Mouse (Mus musculus) G1E (cell line): Measurements from ENCODE around the gene Cntn4. TPM values are rescaled to one million over a fixed set of nuclear protein-coding genes. Genes with fewer than 3 reads are reported as not detected.

Source experiments
- ATAC-seq: 2 replicates; pipeline ENCODE4 v1.8.0; 2016; ENCODE audit warnings: mild to moderate bottlenecking; ENCODE audit not compliant: insufficient number of reproducible peaks, poor library complexity, low FRiP score, severe bottlenecking; ENCODE audit errors: extremely low read depth
- DNase-seq: peaks from one replicate; pipeline ENCODE4 v3.0.0; 2012; ENCODE audit warnings: low spot score
- H3K27me3 ChIP-seq: 2 replicates; pipeline ENCODE4 v1.6.1; 2012; ENCODE audit warnings: mild to moderate bottlenecking, low read length, inconsistent platforms; ENCODE audit not compliant: insufficient read depth
- H3K36me3 ChIP-seq: replicated peaks from 2 replicates; pipeline ENCODE3; 2012; ENCODE audit warnings: mild to moderate bottlenecking, inconsistent platforms
- H3K4me1 ChIP-seq: 2 replicates; pipeline ENCODE4 v1.6.1; 2012; ENCODE audit warnings: low read depth, low read length, inconsistent platforms, mixed read lengths; ENCODE audit not compliant: insufficient read depth
- H3K4me3 ChIP-seq: 2 replicates; pipeline ENCODE4 v1.5.1; 2012; ENCODE audit warnings: low read depth, mild to moderate bottlenecking, inconsistent platforms, low read length, moderate library complexity, mixed read lengths
- H3K9me3 ChIP-seq: replicated peaks from 2 replicates; pipeline ENCODE4 v1.6.1; 2012; ENCODE audit warnings: inconsistent platforms
- CTCF ChIP-seq: IDR thresholded peaks from 2 replicates; pipeline ENCODE4 v1.5.1; 2012; ENCODE audit warnings: low read depth, low read length, inconsistent platforms, mixed read lengths
- GATA1 ChIP-seq: IDR thresholded peaks from 2 replicates; pipeline ENCODE4 v1.6.1; 2012; ENCODE audit warnings: borderline replicate concordance, low read length, inconsistent platforms, mixed read lengths
- GATA2 ChIP-seq: IDR thresholded peaks from 2 replicates; pipeline ENCODE4 v1.6.1; 2012; ENCODE audit warnings: low read depth, low read length, inconsistent platforms, borderline replicate concordance
- POLR2AphosphoS5 ChIP-seq: IDR thresholded peaks from 2 replicates; pipeline ENCODE4 v1.6.1; 2012; ENCODE audit warnings: low read depth, low read length, inconsistent platforms; ENCODE audit not compliant: insufficient replicate concordance
- TAL1 ChIP-seq: conservative IDR thresholded peaks from 2 replicates; pipeline ENCODE4 v1.6.1; 2012; ENCODE audit warnings: low read depth, low read length, inconsistent platforms, mixed read lengths
- polyA plus RNA-seq: library from polyadenylated mRNA; stranded (reverse); fragments of >175 nt; gene quantifications from 2 replicates; pipeline ENCODE4 v1.2.3, GENCODE M21; 2012
- total RNA-seq, 2 experiments: library from RNA; stranded (forward) in 1 of 2; stranded (reverse) in 1 of 2; fragments of 200-1000 nt in 1 of 2; fragments of >200 nt in 1 of 2; fragmentation: Nextera tagmentation in 1 of 2; gene quantifications; 2 replicates each; pipeline ENCODE4 v1.2.3; 2014 to 2017

Gene Cntn4
- total and polyA plus RNA-seq, 3 experiments: 0.38 TPM; not detected in 2

DNA sequence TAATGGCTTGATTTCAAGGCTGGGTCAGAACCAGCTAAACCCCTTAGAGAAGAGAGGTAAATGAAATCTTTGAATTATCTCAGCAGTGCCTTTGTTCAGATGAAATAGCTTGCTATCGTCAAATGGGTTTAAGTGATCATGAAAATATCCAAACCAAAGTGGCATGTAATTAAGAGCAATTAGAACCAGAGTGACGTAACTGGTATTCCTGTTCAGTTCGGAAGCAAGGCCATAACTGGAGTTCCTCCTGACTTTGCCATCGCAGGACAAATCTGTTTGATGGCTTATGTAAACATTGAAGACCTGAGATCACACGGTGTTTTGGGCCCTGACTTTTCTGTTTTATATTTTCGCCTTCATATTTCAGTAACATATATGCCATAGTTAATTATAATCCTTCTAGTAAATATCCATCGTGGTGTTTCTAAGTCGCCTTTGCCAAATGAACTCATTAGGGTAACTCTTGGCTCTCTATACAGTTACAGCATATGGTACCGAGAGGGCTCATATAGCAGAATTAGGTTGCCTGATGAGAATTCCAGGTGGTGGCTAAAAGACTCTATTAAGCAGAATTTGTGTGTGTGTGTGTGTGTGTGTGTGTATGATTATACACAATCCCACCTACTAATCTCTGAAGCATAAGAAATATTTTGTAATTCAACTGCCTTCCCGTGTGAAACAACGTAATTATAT is 889.6 kb downstream of the Cntn4 start:
- TF ChIP-seq CTCF (no peak), GATA1 (no peak), POLR2AphosphoS5 (no peak), GATA2 (no peak), TAL1 (no peak)
- DNase-seq (no peak), ATAC-seq (no peak)
- H3K36me3 ChIP-seq: no peaks in the 10 kb centered on the region
- H3K27me3 ChIP-seq: no peaks in the 10 kb centered on the region
- H3K9me3 ChIP-seq: no peaks in the 10 kb centered on the region
- no peaks in the 10 kb centered on the region for H3K4me1 ChIP-seq
- no peak overlapping the region for H3K4me3 ChIP-seq

DNA sequence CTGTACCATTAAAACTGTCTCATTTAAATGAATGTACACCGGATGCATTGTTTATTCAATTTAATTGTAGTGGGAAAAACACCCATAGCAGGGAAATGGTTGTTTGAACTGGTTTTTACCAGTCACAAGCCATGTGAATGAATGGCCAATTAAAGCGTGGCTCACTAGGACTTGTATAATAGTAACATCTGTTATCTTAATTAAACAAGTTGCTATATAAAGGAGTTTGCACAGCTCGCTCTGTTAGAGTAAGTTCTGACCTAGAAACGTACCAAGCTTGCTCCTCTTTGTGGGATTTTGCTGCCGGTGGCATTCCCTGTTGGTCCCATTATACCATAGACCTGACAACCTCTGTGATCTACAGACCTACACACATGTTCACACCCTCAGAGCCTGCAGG is 902.7 kb downstream of the Cntn4 start:
- ATAC-seq: no peak
- H3K27me3 ChIP-seq: no peaks in the 10 kb centered on the region
- H3K4me1 ChIP-seq: no peaks in the 10 kb centered on the region
- no peaks in the 10 kb centered on the region for H3K36me3 ChIP-seq
- H3K4me3 ChIP-seq: no peak overlapping the region
- DNase-seq: no peak
- TF ChIP-seq POLR2AphosphoS5: no peak
- TF ChIP-seq GATA1: no peak
- TF ChIP-seq TAL1: no peak
- TF ChIP-seq GATA2: no peak
- no peak for TF ChIP-seq CTCF
- H3K9me3 ChIP-seq: no peaks in the 10 kb centered on the region

DNA sequence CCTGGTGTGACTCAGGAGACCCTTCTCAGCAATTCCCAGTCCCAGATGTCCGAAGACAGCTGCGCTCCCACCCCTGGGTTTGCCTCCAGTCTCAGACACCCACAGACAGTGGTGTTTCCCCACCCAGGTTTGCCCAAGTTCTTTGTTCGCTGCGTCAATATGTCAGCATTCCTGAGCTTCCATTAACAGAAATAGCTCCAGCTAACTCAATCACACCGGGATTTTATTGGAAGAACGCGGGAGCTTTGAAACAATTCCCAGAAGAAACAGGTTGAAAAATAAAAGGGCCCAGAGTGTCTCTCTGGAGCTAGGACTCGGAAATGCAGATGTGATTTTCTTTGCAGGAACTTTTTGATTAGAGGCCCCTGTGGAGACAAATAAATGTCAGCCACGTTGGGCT is 916.3 kb downstream of the Cntn4 start:
- Histone ChIP-seq H3K27me3 (no peaks in the 10 kb centered on the region), H3K9me3 (no peaks in the 10 kb centered on the region; the same call in 1 of the 2 replicates), H3K36me3 (no peaks in the 10 kb centered on the region), H3K4me3 (no peak overlapping the region), H3K4me1 (no peaks in the 10 kb centered on the region)
- no peak for ATAC-seq
- DNase-seq: no peak
- no peak for TF ChIP-seq POLR2AphosphoS5
- TF ChIP-seq CTCF: no peak
- no peak for TF ChIP-seq GATA2
- no peak for TF ChIP-seq TAL1
- TF ChIP-seq GATA1: no peak

DNA sequence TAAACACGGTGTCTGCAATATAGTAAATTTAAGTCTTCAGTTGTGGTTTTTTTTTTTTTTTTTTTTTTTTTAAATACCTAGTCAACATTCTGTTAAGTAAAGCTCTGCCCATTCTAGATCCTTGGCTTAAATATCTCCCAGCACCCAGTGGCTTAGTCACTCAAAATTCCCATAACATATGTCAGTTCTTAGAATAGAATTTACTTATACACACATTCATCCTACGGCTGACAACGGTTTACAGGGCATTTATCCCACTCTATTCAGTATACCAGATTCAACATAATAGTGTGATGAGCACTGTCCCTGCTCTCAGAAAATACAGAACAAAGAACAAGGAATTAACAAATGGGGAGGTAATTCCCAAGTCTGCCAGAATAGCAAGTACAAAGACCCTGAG is 939.6 kb downstream of the Cntn4 start:
- DNase-seq (no peak), ATAC-seq (no peak)
- H3K4me1 ChIP-seq: no peaks in the 10 kb centered on the region
- no peak for TF ChIP-seq GATA2
- TF ChIP-seq POLR2AphosphoS5: no peak
- no peak for TF ChIP-seq GATA1
- TF ChIP-seq TAL1: no peak
- no peak for TF ChIP-seq CTCF
- no peaks in the 10 kb centered on the region for H3K36me3 ChIP-seq
- no peaks in the 10 kb centered on the region for H3K9me3 ChIP-seq
- H3K27me3 ChIP-seq: no peaks in the 10 kb centered on the region
- no peak overlapping the region for H3K4me3 ChIP-seq

DNA sequence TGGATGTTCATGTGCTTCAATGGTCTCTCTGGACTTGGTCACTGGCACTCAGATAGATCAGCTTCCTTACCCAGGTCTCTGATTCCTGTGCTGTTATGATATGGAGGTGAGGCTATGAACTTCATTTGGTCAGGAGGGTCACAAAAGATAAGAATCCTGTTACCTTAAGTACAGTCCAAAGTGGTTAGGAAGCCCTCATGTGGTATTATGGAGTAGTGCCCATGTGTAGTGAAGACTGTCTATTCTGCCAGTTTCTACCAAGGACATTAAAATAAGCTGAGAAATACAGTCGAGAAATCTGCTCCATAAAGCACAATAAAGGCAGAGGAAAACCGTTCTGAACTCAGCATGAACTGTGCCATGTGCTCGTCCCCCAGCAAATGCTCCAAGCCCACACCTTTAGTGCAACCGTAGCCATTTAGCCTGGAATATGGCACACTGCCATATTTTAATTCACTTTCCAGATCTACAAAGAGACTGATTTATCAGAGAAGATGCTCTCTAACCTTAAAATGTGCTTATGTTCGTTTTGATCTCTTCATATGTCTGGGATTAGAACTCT is 943.8 kb downstream of the Cntn4 start:
- Histone ChIP-seq H3K4me3 (no peak overlapping the region), H3K4me1 (no peaks in the 10 kb centered on the region), H3K9me3 (no peaks in the 10 kb centered on the region), H3K27me3 (no peaks in the 10 kb centered on the region), H3K36me3 (no peaks in the 10 kb centered on the region)
- ATAC-seq (no peak), DNase-seq (no peak)
- no peak for TF ChIP-seq GATA1
- TF ChIP-seq CTCF: no peak

DNA sequence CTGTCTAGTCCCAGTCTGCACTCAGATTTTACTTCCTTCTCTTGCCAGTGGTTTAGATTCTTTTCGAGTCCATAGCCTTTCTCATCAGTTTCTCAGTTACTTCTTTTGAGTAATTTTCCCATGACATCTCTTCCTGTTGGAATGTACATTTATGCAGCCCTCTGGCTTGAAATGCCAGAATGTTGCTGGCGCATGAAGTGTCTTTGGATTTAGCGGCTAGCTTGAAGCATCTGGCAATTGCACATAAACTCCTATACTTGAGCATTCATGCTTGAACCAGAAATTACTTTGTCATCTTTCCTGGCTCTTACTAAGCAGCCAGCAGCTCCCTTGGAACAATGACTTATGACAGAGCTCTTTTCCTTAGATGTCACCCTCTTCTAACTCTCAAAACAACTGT is 965.6 kb downstream of the Cntn4 start:
- no peak for DNase-seq
- no peaks in the 10 kb centered on the region for H3K27me3 ChIP-seq
- no peaks in the 10 kb centered on the region for H3K36me3 ChIP-seq
- no peak for ATAC-seq
- no peaks in the 10 kb centered on the region for H3K9me3 ChIP-seq
- H3K4me3 ChIP-seq: no peak overlapping the region
- no peaks in the 10 kb centered on the region for H3K4me1 ChIP-seq
- TF ChIP-seq GATA1: no peak
- TF ChIP-seq POLR2AphosphoS5: no peak
- TF ChIP-seq TAL1: no peak
- TF ChIP-seq GATA2: no peak
- TF ChIP-seq CTCF: no peak
